Mouse (Mus musculus): ENCODE measurements around the gene Irf2bp2.
"Not testable (repeated sequence)": the region's sequence is repeated elsewhere in the genome, so short reads cannot be mapped to it uniquely, and the experiment has no call there.

Irf2bp2 gene

DNA sequence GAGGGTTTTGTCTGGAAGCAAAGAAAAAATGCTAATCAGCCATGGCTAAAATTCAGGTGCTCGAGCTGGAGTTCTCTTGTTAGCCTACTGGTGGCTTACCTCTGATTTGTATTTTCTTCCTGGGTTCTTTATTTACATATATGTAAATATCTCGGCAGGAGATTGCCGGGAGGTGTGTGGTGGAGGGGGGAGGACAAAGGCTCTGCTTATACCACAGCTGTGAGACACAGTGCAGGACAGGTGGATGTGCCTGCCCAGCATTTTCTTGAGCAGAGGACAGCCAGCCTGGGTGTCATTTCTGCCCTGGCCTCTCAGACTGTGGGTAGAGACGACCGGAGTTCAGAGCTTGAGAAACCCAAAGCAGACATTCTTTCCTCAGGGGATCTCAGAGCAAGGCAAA, 7.5 kb upstream of the Irf2bp2 start:
- DNase-seq (ENCODE audit: low spot score), result no peak

DNA sequence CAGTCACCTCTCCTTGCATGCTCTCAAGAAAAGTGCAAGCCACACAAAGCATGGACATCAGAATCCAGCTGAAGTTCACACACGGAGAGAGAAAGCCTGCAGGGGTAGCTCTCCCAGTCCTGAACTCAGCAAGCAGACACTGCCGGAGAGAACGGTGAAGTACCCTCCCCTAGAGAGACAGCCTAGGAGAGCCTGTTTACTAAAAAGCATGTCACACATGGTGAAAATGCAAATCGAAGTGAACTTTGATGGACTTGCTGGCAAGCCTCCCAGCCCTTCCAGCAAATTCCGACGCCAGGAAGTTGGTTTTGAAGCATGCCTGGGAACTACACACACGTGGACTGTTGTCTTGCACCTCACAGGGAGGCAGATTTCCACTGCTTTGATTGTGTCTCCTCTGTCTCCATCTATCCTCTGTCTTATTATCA, 7.0 kb upstream of the Irf2bp2 start:
- DNase-seq (ENCODE audit: low spot score), result no peak

DNA sequence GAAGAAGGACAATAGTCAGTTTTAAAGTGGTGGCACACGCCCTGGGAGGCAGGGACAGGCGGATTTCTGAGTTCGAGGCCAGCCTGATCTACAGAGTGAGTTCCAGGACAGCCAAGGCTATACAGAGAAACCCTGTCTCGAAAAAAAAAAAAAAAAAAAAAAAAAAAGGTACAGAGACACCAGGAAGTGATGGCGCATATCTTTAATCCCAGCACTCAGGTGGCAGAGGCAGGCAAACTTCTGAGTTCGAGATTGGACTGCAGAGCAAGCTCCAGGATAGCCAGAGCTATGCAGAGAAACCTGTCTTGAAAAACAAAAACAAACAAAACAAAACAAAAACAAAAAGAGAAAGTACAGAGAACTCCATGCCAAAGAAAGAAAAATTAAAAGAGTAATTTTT, 6.6 kb upstream of the Irf2bp2 start:
- not testable (repeated sequence) for DNase-seq (ENCODE audit: low spot score)

DNA sequence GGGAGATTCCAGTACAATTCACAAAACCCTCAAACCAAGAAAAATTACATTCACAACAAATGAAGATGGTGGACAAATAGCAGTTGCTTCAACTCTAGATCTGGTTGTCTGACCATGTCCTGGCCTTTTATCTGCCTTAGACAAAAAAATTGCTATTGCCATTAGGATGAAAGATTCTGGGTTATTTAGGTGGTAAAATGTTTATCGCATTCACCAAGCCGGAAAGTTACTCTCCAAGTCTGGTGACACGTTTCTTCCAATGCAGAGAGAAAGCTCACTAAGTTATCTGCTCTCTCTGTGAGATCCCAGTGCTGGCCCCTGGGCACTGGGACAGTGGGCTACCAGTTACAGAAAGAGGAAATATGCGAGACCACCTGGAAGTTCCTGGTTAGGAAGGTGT, 5.5 kb upstream of the Irf2bp2 start:
- no peak for DNase-seq (ENCODE audit: low spot score)

DNA sequence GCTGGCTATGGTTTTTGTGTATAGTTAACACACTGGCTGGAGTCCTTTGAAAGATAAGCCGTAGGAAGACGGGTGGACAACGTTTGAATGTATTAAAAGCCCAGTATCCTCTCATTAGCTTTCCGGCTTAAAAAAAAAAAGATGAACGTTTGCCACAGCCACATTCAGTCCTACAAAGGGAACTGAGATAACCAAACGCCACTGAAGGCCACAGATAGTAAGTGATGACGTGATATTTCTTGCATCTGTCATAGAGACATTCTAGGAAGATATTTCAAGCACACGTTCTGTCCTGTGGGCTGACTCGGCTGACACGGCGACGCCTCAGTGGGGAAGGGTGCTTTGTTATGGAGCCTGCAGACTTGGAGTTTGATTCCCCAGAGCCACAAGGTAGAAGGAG, 4.4 kb upstream of the Irf2bp2 start:
- no peak for DNase-seq (ENCODE audit: low spot score)

DNA sequence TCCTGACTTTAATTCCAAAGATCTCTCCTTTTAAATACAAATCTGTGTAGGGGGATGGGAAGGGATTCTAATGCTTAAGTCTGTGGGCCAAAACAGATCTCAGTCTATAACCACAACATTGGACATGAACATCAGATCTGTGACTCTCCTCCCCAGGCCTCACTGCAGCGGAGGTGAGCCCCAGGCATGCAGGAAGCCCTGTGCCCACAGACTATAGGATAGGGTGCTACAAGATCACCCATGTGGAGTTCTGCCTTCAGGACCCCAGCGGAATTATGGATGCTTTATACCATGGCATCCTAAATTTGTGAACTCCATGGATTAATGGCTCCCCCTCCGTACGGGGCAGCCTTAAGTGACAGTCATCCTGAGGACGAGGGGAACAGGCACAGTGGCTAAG, 2.9 kb upstream of the Irf2bp2 start:
- no peak for DNase-seq (ENCODE audit: low spot score)

DNA sequence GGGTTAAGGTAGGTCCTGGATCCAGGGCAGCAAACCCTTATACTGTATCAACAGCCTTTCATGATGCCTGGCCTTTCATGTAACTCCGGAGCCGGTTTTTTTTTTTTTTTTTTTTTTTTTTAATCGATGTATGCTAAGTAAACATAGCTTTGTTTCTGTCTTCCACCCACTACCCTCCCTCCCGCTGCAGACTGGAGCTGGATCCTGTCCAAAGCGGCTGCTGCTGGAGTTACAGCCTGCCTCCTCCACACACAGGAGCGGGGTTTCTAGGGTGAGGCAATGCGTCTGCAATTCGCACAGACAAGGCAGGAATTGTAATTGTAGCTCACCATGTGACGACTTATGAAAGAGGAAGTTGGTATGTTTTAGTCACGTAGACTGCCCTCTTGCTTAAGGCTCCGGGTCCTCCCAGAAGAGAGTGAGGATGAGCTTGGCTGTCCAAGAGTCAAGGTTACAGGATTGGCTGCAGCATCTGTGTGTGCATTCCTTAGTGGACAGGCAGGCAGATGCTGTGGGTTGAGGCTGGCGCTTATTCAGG, 2.4 kb upstream of the Irf2bp2 start:
- DNase-seq (ENCODE audit: low spot score), result peak; percentile 87

DNA sequence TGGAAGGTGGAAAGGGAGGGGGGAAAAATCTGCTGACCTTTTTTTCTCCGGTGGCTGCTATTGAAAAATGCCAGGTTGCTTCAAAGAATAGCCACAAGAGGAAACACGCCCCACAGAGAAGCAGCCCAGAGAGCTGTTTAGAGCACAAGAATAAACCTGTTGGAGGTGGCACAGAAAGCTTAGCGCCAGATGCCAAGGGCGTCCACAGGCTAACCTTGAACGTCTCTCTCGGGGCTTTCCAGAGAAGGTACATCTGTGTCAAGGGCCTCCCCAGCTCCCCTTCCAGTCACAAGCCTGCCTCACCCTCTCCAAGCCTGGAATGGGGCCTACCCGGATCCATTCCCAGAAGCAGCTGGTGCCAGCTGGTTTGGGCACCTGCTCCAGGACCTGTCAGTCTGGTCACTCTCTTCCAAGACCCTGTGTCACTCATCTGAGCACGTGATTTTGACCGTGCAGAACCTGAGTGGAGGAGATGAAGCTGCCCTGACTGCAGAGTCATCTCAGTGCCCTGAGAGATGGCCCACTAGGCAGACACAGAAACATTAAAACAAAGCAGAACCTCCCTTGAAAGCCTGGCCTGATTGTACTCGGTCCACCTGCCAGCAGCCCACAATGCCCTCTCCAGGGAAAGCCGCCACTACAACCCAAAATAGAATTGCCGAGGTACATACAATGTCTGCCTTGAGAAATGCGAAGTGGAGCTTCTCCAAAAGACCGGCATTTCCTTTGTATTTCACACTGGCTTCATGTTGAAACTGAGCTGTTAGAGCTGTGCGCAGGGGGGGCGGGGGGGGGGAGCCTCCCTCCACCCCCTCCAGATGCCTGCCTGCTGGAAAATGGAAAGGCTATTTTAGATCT, 1.6 kb upstream of the Irf2bp2 start:
- DNase-seq (ENCODE audit: low spot score), result peak; percentile 37

DNA sequence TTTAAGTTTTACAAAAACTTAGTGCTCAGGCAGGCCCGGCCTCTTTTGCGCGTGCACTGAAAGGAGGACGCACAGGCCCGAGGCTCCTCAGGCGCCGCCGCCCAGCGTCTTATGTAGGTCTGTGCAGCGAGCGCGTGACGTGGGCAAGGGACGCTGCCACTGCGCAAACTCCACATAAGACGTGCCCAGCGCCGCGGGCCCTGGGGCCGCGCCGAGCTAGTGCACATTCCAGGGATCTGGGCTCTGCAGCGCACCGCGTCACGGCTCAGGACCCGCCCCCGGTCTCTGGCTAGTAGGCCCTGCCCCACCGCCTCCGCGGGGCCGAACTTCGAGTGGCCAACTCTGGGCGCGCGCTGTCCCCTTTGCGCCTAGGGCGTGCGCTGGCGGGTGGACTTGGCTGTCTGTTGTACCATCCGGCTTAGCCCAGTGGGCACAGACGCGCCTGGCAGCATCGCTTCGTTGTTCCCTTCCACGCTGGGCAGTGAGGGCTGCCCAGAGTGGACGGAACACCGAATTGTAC, 755 bp upstream of the Irf2bp2 start:
- peak; percentile 94 for DNase-seq (ENCODE audit: low spot score)

DNA sequence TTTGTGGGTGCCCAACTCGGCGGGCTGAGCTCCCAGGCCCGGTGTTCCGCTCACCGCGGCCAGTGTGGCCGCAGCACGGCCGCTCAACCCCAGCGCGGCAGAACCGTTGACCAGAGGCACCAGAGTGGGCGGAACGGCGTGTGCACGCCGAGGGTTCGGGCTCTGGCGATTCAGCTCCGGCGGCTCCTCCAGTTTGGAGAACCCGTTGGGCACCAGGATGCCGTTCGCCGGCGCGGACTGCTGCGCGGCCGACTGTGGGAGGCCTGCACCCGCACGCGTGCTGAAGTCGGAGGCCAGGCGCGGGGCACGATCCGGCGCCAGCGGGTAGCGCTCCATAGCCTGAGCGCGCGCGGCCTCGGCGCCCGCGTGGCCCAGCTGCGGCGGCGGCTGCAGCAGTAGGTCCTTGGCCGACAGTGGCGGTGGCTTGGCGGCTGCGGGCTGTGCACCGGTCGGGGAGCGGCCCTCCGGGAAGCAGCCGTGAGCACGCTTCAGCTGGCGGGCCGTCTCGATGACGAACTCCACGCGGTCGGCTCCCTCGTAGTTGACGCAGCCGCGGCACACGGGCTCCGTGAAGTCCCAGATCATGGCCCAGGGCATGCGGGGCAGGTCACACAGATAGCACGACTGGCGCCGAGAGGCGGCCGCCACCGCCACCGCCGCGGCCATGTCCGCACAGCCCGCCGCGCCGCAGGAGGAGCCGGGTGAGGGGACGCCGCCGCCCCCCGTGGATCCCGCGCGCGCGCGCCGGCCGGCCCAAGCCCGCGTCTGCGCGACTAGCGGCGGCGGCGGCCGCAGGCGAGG, 815 bp downstream of the Irf2bp2 start:
- DNase-seq (ENCODE audit: low spot score), result peak; percentile 31

DNA sequence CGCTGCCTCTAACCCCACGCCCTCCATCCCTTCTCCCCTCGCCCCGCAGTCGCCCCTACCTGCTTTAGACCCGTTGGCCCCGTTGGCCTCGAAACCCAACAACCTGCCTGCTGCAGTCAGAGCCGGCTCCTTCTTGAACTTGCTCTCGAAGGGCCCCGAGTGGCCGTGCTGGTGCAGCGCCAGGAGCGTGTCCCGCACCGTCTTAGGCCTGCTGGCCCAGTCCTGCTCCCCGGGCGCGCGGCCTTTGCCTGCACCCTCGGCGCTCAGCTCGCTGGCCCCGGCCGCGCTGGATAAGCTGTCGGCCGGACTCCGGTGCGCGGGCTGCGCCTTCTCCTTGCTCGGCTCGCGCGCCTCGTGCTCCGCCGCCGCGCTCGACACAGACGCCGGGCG, 1.4 kb downstream of the Irf2bp2 start:
- DNase-seq (ENCODE audit: low spot score), result peak; percentile 50

DNA sequence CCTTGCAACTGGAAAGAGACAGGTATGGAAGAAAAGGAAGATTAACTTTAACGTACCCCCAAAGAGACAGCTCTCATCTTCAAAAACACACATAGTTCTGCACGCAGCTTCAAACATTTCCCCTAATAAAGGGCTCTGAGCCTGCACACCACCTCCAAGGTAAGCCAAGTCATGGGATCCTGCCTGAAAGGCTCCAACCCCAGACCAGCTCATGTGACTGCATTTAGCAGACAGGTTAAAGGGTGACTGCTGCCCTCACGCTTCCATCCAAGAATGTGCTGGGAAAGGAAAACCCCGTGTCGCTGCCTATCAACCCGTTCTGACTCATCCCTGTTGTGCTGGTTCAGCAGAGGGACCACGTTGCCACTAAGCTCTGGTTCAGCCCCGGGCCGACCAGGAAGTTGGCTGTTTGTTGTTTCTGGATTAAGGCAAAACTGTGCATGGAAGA, 1.9 kb downstream of the Irf2bp2 start:
- DNase-seq (ENCODE audit: low spot score), result peak; percentile 41

DNA sequence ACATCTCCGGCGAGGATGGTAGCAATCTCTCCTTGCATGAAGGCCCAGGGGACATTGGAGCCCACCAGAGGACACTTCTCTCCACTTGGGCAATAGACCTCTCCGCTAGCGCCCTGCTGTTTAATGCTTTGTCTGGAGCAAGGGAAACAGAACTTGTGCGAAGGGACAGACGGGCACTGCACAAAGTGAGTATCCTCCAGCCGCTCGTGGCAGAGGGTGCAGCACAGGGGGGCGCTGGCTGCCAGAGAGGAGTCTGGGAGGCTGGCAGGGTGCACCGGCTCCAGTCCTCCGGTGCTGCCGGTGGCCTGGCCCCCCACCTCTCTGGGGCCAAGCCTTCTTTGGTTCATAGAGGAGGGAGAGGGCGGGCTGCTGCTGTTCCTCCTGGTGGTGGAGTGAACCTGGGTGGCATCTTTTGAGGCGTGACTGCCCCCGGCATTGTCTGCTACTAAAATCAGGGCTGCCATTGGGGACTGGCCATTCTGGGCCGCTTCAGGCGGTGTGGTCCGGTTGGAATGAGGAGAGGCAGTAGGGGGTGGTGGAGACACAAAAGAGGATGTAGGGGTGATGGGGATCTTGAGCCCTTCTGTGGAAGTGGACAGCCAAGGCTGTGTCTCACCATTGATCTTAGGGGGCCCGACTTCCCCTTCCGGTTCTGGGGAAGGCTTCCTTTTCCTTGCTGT, 2.5 kb downstream of the Irf2bp2 start:
- no peak for DNase-seq (ENCODE audit: low spot score)

DNA sequence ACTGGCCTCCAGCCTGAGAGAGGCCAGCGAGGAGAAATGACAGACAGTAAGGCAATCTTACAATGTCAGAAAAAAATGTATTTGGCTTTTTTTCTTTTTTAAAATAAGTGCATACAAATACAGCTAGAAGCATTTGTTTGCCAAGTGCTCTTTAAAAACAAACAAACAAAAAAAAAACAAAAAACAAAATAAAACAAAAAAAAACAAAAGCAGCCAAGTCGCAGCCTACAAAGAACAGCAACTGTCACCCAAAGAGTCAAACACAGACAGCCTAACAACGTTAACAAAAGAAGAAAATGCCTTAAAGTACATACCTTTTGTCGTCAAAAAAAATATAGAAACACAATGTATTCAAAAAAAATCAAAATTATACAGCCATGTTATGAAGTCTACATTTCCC, 3.2 kb downstream of the Irf2bp2 start:
- DNase-seq (ENCODE audit: low spot score), result no peak

DNA sequence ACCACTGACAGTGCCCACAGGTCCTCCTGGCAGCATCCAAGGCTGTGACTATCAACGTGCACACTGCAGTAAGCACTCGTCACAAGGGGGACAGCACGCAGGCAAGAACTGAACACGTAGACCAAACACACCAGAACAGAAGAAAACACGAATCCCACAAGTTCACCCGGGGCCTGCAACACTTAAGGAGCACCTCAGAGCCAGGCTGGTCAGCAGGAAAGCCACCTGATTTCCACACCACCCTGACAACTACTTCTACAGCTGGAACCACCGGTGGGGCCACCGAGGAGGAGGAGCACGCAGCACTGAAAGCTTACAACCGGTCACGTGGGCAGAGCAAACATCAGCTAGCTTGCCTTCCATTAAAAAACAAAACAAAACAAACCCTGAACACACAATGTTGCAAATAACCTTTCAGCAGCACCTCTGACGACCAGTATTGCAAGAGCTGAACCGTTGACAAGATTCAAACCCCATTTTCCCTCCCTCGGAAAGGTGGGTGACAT, 3.7 kb downstream of the Irf2bp2 start:
- DNase-seq (ENCODE audit: low spot score), result peak; percentile 64

DNA sequence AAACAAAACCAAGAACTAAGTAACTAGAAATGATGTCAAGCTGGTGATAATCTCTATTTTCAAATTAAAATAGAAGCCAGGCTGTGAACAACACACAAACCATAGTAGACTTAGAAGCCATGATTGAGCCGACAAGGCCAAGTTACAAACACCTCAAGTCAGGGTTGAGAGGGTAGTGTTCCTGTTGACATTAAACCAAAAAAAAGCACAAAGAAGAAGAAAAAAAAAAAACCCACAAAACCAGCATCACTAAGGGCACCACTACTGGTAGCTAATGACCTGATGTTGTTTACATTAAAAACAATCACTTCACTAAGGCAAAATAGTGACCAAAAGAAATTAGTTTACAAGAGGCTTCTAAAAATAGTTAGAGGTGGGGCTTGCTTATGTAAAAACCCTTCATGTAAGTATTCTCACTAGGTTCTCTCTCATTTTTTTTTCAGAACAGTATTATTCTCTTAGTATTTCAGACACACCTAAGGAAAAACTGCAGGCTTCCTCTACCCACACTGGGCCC, 4.2 kb downstream of the Irf2bp2 start:
- DNase-seq (ENCODE audit: low spot score), result no peak

DNA sequence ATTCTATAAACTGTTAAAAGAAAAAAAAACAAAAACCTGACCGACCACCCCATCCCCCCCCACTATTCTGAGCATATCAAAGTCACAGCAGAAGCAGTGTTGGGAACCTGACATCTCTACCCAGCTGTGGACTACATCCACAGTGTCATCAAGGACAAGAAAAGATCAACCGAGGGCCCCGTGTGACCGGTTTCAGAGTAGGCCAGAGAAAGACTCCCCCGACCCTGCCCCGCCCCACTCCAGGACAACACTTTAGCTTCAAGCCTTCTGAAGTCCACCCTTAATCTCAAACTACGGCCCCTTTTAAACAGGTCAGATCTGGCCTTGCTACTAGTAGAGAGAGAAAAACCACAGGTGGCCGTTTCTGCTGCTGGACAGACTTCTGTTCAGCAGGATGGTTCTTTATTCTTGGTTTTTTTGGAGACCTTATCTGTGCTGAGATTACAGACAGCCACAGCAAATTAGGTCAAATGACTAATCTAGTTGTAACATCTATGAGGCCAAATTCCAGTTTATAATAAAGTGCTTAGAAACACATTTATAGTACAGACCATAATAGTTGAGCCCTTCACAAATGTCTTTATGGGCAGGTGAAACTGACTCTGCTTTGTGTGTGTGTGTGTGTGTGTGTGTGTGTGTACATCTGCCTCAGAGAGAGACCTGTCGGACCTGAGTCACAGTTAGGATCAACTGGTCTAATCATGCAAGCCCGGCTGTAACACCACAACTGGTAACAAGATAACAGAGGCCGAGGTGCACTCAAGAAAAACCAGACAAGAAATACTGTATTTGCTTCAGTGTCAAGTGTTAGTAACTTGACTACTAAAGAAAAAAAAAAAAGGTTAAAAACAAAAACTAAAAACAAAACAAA, 4.9 kb downstream of the Irf2bp2 start:
- DNase-seq (ENCODE audit: low spot score), result no peak

DNA sequence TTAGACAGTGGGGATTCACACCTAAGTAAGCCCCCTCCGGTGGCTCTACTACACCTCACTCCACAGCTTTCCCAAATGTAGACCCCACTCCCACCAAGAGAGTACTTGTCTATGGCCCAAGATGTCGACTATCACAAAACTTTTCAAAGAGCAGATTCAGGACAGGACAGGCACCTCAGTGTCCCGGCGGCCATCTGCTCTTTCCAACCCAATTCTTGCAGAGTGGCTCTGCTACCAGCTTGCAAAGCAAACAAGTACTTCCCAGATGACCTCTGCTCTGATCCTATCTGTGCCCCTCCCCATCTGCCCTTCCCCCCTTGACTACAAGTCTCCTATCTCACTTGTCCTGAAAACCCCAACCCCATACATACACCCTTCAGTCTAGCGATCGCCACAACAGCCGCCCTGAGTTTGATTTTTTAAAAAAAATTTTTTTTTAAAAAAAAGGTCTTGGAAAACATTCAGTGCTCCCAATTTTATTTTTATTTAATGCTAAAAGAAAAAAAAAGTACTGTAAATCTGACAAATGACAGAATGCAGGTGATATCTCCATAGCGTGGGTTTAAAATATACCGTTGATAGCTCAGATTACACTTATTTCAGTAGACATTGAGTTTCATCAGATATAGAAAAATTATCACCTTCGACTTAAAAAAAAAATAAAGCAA, 5.8 kb downstream of the Irf2bp2 start:
- DNase-seq (ENCODE audit: low spot score), result no peak

DNA sequence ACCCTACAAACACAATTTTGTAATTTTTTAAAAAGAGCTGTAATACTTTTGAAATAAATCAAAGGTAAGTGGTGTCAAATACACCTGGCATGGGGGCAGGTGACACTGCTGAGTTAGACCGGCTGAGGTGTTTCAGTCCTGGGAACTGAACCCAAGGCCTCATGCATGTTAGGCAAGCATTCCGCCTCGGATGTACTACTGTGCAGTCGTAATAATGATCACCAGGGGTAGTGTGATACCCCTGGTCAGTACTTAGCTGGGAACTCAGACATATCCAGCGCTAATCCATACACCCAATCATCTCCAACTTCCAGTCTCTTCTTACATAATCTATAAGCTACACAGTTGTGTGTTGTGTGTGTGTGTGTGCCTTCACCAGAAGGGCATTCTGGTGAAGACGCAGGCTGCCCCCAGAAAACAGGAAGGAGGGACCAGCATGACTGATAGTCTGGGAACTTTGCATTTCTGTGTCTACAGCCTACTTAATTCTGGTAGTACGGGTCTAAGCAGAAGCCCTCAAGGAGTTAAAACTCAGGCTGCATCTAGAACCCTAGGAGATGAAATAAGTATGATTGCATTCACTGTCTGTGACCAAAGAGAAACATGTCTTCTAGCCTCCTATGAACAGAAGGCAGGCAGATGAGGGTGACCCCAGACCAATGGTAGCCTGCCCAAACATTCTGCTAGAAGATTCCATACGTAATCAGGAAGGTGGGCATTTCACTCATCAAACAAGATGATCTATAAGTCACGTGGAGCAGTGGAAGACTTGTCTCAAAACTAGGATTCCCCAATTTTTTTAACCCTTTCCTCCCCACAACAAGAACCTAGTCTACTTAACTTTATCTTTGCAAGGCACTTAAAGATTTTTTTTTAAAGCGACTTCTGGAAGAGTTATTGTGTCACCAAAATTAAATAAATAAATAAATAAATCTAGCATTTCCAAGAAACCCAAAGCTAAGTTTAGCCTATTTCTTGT, 6.9 kb downstream of the Irf2bp2 start:
- DNase-seq (ENCODE audit: low spot score), result no peak
